Mouse (Mus musculus) cerebellum, postnatal 25 days (tissue): ENCODE measurements around the gene Triobp.

ENCODE experiments used
- DNase-seq, 2 experiments: peaks; one replicate each; pipeline ENCODE4 v3.0.0; 2021; ENCODE audit warnings: mixed read lengths in 2 of 2

The Triobp gene

GRCm38 (mm10) chr15:78926021-78926919 lies 21.3 kb upstream of the Triobp start, which contains the start of gene Lgals1:
Gene Lgals1 (plus strand): TSS chr15:78926725.
- peak; percentile 81 to 88 for DNase-seq

GRCm38 (mm10) chr15:78927021-78927787 lies 20.3 kb upstream of the Triobp start:
- DNase-seq = peak; percentile 38 to 56

- DNase-seq = peak in 1 of 2 experiments; percentile 51
These were observed 19.6 kb upstream of the Triobp start for GRCm38 (mm10) chr15:78927788-78928457.

- no peak for DNase-seq
These were observed 19.0 kb upstream of the Triobp start for GRCm38 (mm10) chr15:78928539-78928938.

- DNase-seq = no peak
These were observed 17.3 kb upstream of the Triobp start for GRCm38 (mm10) chr15:78930192-78930706.

- no peak for DNase-seq
These were observed 16.6 kb upstream of the Triobp start for GRCm38 (mm10) chr15:78930801-78931426.

DNA sequence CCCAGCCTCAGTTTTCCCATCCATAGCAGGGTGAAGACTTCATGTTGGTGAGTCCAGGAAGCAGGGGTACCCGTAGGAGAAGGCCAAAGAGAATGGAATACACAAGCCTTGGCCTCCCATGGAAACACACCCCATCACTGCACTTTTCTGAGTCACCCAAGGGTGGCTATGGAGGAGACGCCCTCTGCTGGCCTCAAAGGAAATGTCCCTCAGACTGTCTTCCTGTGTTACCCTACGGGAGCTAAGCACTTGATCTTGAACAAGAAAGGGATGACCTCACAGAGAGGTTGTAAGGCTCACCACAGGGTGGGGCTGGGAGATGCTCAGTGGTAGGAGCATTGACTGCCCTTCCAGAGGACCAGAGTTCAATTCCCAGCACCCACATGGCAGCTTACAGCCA lies 15.9 kb upstream of the Triobp start:
- peak; percentile 42 to 58 for DNase-seq

DNA sequence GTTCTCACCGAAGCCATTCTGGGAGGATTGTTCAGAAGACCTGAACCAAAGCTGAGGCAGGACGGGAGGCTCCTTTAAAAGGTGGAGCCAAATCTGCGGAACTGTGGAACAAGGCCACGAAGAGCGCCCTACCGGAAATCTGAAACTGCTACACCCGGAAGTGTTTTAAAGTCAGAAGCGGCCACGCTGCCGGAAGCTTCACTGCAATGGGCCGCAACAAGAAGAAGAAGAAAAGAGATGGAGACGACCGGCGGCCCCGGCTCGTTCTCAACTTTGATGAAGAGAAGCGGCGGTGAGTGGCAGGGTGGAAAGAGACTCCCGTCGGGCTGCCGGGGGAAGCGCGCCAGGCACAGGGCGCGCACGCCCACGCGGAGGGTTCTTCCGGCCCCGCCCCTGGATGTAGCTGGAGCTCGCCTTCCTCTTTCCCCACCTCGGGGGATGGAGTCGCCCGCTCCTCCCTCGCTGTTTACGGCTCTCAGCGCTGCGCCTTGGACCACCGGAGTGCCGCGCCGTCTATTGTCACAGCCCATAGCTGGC lies 12.7 kb upstream of the Triobp start, which contains the start of gene Nol12:
Nol12 (plus strand) TSS at position 150 of the 537 bp plus-strand sequence.
- DNase-seq = peak; percentile 88

DNA sequence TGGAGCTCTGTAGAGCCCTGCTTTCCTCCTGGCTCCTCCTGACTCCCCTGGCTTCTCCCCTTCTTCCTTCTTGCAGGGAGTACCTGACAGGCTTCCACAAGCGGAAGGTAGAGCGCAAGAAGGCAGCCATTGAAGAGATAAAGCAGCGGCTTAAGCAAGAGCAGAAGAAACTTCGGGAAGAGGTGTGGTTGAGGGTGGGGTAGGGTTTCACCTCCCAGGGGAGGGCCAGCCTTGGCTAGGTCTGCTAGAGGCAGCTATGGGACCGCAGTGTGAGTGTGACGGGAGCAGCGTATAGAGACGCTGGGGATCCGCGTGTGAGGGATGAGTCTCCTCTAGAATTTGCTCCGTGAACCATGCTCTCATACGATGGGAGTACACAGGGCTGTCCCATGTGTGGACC lies 11.1 kb upstream of the Triobp start:
- DNase-seq = no peak

DNA sequence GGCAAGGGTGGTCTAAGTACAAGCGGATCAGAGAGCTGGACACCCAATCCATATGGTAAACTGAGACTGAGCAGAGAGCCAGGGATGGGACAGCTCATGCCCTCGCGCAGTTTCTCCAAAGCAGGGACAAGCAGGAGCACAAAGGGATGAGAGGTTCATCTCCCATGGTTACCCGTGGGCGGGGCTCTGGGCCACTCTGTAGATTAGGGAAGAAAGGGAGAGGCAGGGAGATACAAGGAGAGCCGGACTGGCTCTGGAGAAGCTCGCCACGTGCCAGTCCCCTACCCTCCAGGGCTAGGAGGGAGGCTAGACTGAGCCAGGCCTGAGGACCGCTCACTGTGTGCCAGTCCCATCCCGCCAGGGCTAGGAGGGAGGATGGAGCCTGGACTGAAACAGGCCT lies 10.2 kb upstream of the Triobp start:
- DNase-seq = no peak

DNA sequence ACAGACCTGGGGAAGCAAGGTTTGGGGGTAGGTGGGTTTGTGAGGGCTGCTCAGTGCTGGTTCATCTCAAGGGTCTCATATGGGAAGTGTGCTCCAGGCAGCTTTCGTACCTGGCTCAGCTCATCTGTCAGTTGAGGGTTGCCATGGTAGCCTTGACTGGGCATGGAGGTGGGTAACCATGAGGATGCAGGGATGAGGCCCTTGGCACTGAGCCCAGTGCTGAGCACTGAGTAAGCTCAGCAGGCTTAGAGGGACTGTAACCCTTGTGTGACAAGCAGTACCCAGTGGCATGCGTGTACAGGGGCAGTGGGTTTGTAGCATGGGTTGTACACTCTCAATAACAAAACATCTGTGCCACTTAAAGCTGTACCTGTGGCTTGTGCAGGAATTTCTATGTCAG lies 9.6 kb upstream of the Triobp start:
- no peak for DNase-seq

DNA sequence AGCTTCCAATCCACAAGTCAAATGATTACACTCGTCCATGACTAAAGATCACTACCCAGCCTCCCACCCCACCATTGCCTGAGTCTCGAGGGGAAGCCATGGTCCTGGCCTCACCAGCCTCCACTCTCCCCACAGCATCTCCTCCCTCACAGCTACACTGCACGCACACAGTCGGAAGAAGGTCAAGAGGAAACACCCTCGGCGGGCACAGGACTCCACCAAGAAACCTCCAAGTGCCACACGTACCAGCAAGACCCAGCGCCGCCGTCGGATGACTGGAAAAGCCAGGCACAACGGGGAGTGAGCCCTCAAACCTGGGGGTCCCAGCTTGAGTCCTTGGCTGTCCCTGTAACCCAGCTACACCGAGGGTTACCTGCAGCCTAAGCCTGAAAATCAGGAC lies 7.2 kb upstream of the Triobp start:
- DNase-seq = no peak

DNA sequence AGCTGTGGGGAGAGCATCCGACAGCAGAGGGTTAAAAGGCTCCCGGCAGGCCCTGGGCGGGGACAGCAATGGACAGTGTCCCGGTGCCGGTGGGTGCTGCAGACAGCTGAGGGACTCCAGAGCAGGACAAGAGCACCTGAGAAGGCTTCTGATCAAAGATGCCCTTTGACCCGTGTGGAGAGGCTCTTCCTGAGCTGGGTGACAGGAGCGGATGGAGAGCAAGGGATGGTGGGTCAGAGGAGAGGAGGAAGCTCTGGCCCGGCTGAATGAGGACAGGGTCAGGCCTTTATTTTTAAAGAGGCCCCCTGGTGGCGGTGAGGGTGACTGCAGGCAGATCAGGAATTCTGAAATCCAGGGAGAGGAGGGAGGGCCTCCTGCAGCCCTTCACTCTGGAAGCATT lies 4.9 kb upstream of the Triobp start:
- peak; percentile 91 to 92 for DNase-seq

DNA sequence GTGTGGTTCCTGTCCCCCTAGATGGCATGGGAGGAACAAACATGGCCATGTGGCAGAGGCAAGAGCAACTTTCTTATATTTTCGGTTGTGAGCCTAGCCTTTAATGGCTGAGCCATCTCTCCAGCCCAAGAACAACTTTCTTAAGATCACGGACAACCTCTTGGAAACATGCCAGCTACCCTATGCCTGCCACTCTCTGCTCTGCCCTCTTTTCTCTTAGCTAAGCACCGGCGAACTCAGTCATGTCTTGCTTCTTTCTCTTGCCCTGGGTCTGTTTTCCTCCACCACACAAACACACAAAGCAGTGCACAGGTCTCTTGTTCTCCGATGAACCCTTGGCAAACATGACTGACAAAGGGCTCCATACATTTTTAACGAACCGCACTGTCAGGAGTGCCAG lies 1.3 kb upstream of the Triobp start:
- DNase-seq = no peak

DNA sequence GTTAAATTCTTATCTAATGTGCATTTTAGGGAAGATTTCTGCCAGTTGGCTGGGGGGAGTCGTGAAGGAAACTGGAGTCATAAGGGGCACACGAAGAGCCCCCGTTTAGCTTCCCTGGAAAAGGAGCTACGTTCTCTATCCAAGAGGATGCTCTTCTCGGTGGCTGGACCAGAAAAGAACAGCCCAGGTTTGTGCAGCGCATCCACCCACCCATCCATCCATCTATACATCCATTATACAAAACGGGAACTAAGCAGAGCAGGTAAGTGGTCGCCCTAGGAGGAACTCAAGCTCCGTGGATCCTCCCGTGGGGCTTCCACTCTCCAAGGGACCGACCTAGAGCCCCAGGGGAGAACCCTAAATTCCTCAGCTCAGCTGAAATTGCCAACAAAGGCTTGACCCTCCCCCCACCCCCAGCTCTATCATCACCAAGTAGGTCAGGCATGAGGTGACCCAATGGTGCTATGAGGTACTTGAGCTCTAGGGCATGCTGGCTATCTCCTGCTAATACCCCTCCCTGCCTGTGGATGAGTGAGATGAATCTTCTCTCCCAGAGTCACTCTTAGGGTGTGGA lies 715 bp downstream of the Triobp start:
- no peak for DNase-seq

DNA sequence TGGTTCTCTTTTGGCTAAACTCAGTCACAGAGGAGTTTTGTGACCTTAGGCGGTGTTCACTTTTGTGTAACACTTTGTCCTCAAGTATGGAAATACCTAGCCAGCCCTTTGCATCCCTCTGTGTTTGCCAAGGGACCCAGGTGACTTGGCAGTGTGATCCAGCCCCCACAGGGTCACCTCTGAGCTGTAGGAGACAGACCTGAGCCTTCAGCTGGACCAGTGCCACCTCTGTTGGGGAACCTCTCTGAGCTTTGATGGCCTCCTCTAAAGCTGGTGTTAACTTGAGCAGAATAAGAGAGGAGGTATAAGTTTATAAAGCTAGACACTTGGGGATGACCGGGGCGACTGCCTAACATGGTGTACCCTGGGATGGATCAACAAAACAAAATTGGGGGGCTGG lies 1.4 kb downstream of the Triobp start:
- peak; percentile 40 to 61 for DNase-seq

DNA sequence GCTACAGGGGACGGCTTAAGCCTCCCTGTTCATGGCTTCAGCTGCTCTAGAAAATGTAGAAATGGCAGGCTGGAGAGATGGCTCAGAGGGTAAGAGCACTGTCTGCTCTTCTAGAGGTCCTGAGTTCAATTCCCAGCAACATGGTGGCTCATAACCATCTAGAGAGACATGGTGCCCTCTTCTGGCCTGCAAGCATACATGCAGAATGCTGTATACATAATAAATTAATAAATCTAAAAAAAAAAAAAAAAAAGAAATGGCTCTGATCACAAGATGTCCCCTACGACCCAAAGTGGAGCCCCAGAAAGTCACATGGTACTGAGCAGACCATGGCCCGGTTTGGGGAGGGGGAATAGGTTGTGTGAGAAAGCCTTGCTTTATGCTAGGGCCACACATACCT lies 8.1 kb downstream of the Triobp start:
- DNase-seq = no peak

GRCm38 (mm10) chr15:78956351-78956750 lies 8.8 kb downstream of the Triobp start:
- DNase-seq = peak in 1 of 2 experiments; percentile 43

- DNase-seq = no peak
These were observed 9.5 kb downstream of the Triobp start for GRCm38 (mm10) chr15:78957021-78957420.

- DNase-seq = no peak
These were observed 12.0 kb downstream of the Triobp start for GRCm38 (mm10) chr15:78959537-78959936.

- DNase-seq = no peak
These were observed 12.6 kb downstream of the Triobp start for GRCm38 (mm10) chr15:78960088-78960487.

GRCm38 (mm10) chr15:78962885-78963284 lies 15.4 kb downstream of the Triobp start:
- peak; percentile 86 to 91 for DNase-seq
